ENCODE assay signal across 9 mouse cellular contexts in the genomic region with DNA sequence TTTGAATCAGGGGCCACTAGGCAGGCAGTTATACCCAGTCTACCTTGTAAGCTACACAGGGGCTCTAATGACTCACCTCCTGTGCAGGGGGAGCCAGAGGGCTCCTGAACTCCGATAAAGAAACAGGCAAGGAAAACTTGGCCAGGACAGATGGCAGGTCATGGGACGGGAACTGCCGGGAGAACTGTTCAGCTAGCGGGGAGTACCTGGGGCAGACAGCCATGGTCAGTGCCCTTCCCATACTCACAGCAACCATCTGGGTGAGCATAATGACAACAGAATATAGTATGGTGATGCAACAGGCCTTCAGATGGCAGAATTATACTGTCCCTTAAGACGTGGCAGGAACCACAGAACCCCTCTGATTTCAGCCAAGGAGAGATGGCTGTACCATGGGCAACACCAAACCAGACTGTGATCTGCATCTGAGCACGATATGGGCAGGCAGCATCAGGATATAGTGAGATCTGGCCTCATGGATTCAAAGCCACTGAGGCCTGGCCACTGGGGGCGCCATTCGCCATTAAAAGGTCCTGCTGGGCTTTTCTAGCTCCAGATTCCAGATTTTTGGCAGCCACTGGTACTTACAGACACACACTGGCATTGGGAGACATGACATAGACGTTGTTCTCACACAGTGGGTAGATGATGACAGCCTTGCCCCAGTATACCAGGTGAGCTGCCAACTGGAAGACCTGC. TPM values are rescaled to one million over a fixed set of nuclear protein-coding genes. Genes with fewer than 3 reads are reported as not detected.
A peak's percentile ranks its signal among the peaks of the same experiment; 100 is the strongest.
DNase-seq lines count a peak whose midpoint lies in the region; ATAC-seq and TF ChIP-seq lines count a peak whose summit lies in the region.
"Had no signal": no experiment of that assay in that cellular context is flagged by ENCODE, and none has a peak within 500 bp of the region (broad histone marks: within the 10 kb centered on the region; RNA-seq: fewer than 3 reads in every experiment).

No protein-coding gene starts in this region.

- no peak overlapping the region for H3K27ac ChIP-seq in intestine, embryonic 14.5 days (ENCODE audit: low read depth)
- no peak overlapping the region for H3K27ac ChIP-seq in intestine, embryonic 15.5 days
- H3K27ac ChIP-seq in forebrain, postnatal 0 days (ENCODE audit: low read depth, low read length), result peak overlapping the region; percentile 63; the same call in 1 of the 2 replicates
- no peak overlapping the region for H3K27ac ChIP-seq in limb, embryonic 13.5 days

- H3K4me3 ChIP-seq in intestine, embryonic 14.5 days (ENCODE audit: low read depth, low read length), result no peak overlapping the region
- no peak overlapping the region for H3K4me3 ChIP-seq in intestine, embryonic 15.5 days (replicated peaks)
- H3K4me3 ChIP-seq in E14TG2a.4 (replicated peaks; ENCODE audit: low read length), result no peak overlapping the region
- H3K4me3 ChIP-seq in forebrain, postnatal 0 days (ENCODE audit: low read depth, low read length), result no peak overlapping the region
- no peak overlapping the region for H3K4me3 ChIP-seq in limb, embryonic 13.5 days

- no peak for ATAC-seq in intestine, embryonic 14.5 days (replicated peaks; ENCODE audit: low FRiP score, low TSS enrichment, low read depth)
- no peak for ATAC-seq in intestine, embryonic 15.5 days
- 0 out of 2 replicates have a peak, but pooled peaks have one; percentile 12 for ATAC-seq in forebrain, postnatal 0 days
- ATAC-seq in limb, embryonic 13.5 days (ENCODE audit: low FRiP score, low read depth), result no peak
- no peak for ATAC-seq in inflammation-experienced regulatory T-cells, adult 6 months

- peaks cover 19% of the 10 kb centered on the region for H3K4me1 ChIP-seq in intestine, embryonic 14.5 days (replicated peaks; ENCODE audit: control insufficient read depth, insufficient read depth, low read length)
- H3K4me1 ChIP-seq in intestine, embryonic 15.5 days (replicated peaks), result peaks cover 22% of the 10 kb centered on the region
- H3K4me1 ChIP-seq in E14TG2a.4 (replicated peaks; ENCODE audit: low read depth, low read length), result peaks cover 13% of the 10 kb centered on the region
- H3K4me1 ChIP-seq in forebrain, postnatal 0 days (ENCODE audit: insufficient read depth), result peaks cover 9% of the 10 kb centered on the region
- peaks cover 16% of the 10 kb centered on the region for H3K4me1 ChIP-seq in limb, embryonic 13.5 days

- DNase-seq in intestine, embryonic 14.5 days (ENCODE audit: low spot score), result peak; percentile 78
- DNase-seq in cerebellum, adult 11-12 months, result peak; percentile 78
- DNase-seq in forebrain, postnatal 0 days, result peak; percentile 77
- peak; percentile 52 for DNase-seq in neural tube, embryonic 10.5 days (ENCODE audit: extremely low spot score, low spot score)

- H3K9me3 ChIP-seq in intestine, embryonic 14.5 days (ENCODE audit: control insufficient read depth, low read length), result no peaks in the 10 kb centered on the region
- no peaks in the 10 kb centered on the region for H3K9me3 ChIP-seq in intestine, embryonic 15.5 days
- no peaks in the 10 kb centered on the region for H3K9me3 ChIP-seq in E14TG2a.4 (ENCODE audit: low read length)
- no peaks in the 10 kb centered on the region for H3K9me3 ChIP-seq in forebrain, postnatal 0 days (ENCODE audit: low read length)
- H3K9me3 ChIP-seq in limb, embryonic 13.5 days, result no peaks in the 10 kb centered on the region

- TF ChIP-seq CTCF in E14TG2a.4 (conservative IDR thresholded peaks at IDR 0.05; ENCODE audit: low read length), result peak; percentile 80
- TF ChIP-seq CTCF in forebrain, postnatal 0 days (IDR thresholded peaks at IDR 0.05; ENCODE audit: low read depth), result peak; percentile 76

- H3K36me3 ChIP-seq in intestine, embryonic 14.5 days (ENCODE audit: control insufficient read depth, insufficient read depth, low read length), result peaks cover 67% of the 10 kb centered on the region
- H3K36me3 ChIP-seq in intestine, embryonic 15.5 days, result peaks cover 16% of the 10 kb centered on the region
- peaks cover 91% of the 10 kb centered on the region for H3K36me3 ChIP-seq in E14TG2a.4 (ENCODE audit: insufficient read depth, low read length)
- peaks cover 10% of the 10 kb centered on the region for H3K36me3 ChIP-seq in forebrain, postnatal 0 days (ENCODE audit: insufficient read depth)
- peaks cover 84% of the 10 kb centered on the region for H3K36me3 ChIP-seq in limb, embryonic 13.5 days

- H3K9ac ChIP-seq in intestine, embryonic 14.5 days (ENCODE audit: low read length), result no peak overlapping the region
- H3K9ac ChIP-seq in intestine, embryonic 15.5 days, result no peak overlapping the region
- peak overlapping the region; percentile 4; the same call in 1 of the 2 replicates for H3K9ac ChIP-seq in forebrain, postnatal 0 days
- H3K9ac ChIP-seq in limb, embryonic 13.5 days, result peak overlapping the region; percentile 40; the same call in 1 of the 2 replicates

- 66% methylated on average over 9 of the region's 9 CpGs for WGBS in intestine, embryonic 14.5 days
- 62% methylated on average over 9 of the region's 9 CpGs for WGBS in intestine, embryonic 15.5 days
- WGBS in forebrain, postnatal 0 days, result 41% methylated on average over 9 of the region's 9 CpGs
- 63% methylated on average over 9 of the region's 9 CpGs for WGBS in limb, embryonic 13.5 days

- H3K27me3 ChIP-seq in intestine, embryonic 14.5 days (replicated peaks; ENCODE audit: control insufficient read depth, insufficient read depth, low read length), result no peaks in the 10 kb centered on the region
- no peaks in the 10 kb centered on the region for H3K27me3 ChIP-seq in intestine, embryonic 15.5 days (replicated peaks)
- no peaks in the 10 kb centered on the region for H3K27me3 ChIP-seq in E14TG2a.4 (ENCODE audit: insufficient read depth, low read length)
- H3K27me3 ChIP-seq in forebrain, postnatal 0 days (ENCODE audit: insufficient read depth, low read length), result no peaks in the 10 kb centered on the region
- no peaks in the 10 kb centered on the region for H3K27me3 ChIP-seq in limb, embryonic 13.5 days

- H3K4me2 ChIP-seq in intestine, embryonic 14.5 days (ENCODE audit: low read length), result no peak overlapping the region
- no peak overlapping the region for H3K4me2 ChIP-seq in intestine, embryonic 15.5 days (replicated peaks)
- H3K4me2 ChIP-seq in forebrain, postnatal 0 days (ENCODE audit: low read depth), result no peak overlapping the region
- no peak overlapping the region for H3K4me2 ChIP-seq in limb, embryonic 13.5 days (replicated peaks)

RNA-seq across cellular contexts. Expression of a gene that starts 10.6 kb away (rescaled TPM):
- polyA plus RNA-seq in intestine, embryonic 14.5 days (2014; fragmentation: Nextera tagmentation; extraction: Ambion mirVana), result 36.2 and 39.3 TPM in 2 replicates
- 30.8 and 36.6 TPM in 2 replicates for polyA plus RNA-seq in intestine, embryonic 15.5 days (2015; fragmentation: Nextera tagmentation; extraction: Ambion mirVana)
- total RNA-seq in forebrain, postnatal 0 days (2014; rRNA removed), result 28.4 and 29.7 TPM in 2 replicates
- polyA plus RNA-seq in forebrain, postnatal 0 days (2015; fragmentation: Nextera tagmentation; extraction: Ambion mirVana), result 26.4 and 31.0 TPM in 2 replicates
- polyA plus RNA-seq in limb, embryonic 13.5 days (2015; fragmentation: Nextera tagmentation; extraction: Ambion mirVana), result 42.7 and 43.5 TPM in 2 replicates
- 10 to 100 TPM; 26.3 to 35.5 (median 32.8) TPM for polyA plus RNA-seq in inflammation-experienced regulatory T-cells, adult 6 months (2017; shearing (Covaris generic))

RNA-seq across cellular contexts. Expression of a gene that starts 14.8 kb away (rescaled TPM):
- polyA plus RNA-seq in intestine, embryonic 14.5 days (2014; fragmentation: Nextera tagmentation; extraction: Ambion mirVana), result 45.6 and 57.9 TPM in 2 replicates
- 52.8 and 53.5 TPM in 2 replicates for polyA plus RNA-seq in intestine, embryonic 15.5 days (2015; fragmentation: Nextera tagmentation; extraction: Ambion mirVana)
- 16.3 and 23.2 TPM in 2 replicates for total RNA-seq in forebrain, postnatal 0 days (2014; rRNA removed)
- polyA plus RNA-seq in forebrain, postnatal 0 days (2015; fragmentation: Nextera tagmentation; extraction: Ambion mirVana), result 14.7 and 17.9 TPM in 2 replicates
- 59.3 and 63.4 TPM in 2 replicates for polyA plus RNA-seq in limb, embryonic 13.5 days (2015; fragmentation: Nextera tagmentation; extraction: Ambion mirVana)
- polyA plus RNA-seq in inflammation-experienced regulatory T-cells, adult 6 months (2017; shearing (Covaris generic)), result under 1 TPM in 1 of 3 experiments, not detected in 2; 0.70 TPM

RNA-seq across cellular contexts. Expression of a gene that starts 30.6 kb away (rescaled TPM):
- 28.0 and 29.5 TPM in 2 replicates for polyA plus RNA-seq in intestine, embryonic 14.5 days (2014; fragmentation: Nextera tagmentation; extraction: Ambion mirVana)
- 29.4 and 33.6 TPM in 2 replicates for polyA plus RNA-seq in intestine, embryonic 15.5 days (2015; fragmentation: Nextera tagmentation; extraction: Ambion mirVana)
- total RNA-seq in forebrain, postnatal 0 days (2014; rRNA removed), result 34.6 and 51.9 TPM in 2 replicates
- 32.0 and 38.1 TPM in 2 replicates for polyA plus RNA-seq in forebrain, postnatal 0 days (2015; fragmentation: Nextera tagmentation; extraction: Ambion mirVana)
- 46.0 and 47.0 TPM in 2 replicates for polyA plus RNA-seq in limb, embryonic 13.5 days (2015; fragmentation: Nextera tagmentation; extraction: Ambion mirVana)
- polyA plus RNA-seq in inflammation-experienced regulatory T-cells, adult 6 months (2017; shearing (Covaris generic)), result 10 to 100 TPM; 27.3 to 55.0 (median 45.7) TPM

RNA-seq across cellular contexts. Expression of a gene that starts 31.6 kb away (rescaled TPM):
- polyA plus RNA-seq in intestine, embryonic 14.5 days (2014; fragmentation: Nextera tagmentation; extraction: Ambion mirVana), result 58.0 and 60.7 TPM in 2 replicates
- polyA plus RNA-seq in intestine, embryonic 15.5 days (2015; fragmentation: Nextera tagmentation; extraction: Ambion mirVana), result 45.1 and 49.1 TPM in 2 replicates
- total RNA-seq in forebrain, postnatal 0 days (2014; rRNA removed), result 15.2 and 34.0 TPM in 2 replicates
- polyA plus RNA-seq in forebrain, postnatal 0 days (2015; fragmentation: Nextera tagmentation; extraction: Ambion mirVana), result 50.4 and 58.0 TPM in 2 replicates
- polyA plus RNA-seq in limb, embryonic 13.5 days (2015; fragmentation: Nextera tagmentation; extraction: Ambion mirVana), result 58.7 and 66.4 TPM in 2 replicates
- polyA plus RNA-seq in inflammation-experienced regulatory T-cells, adult 6 months (2017; shearing (Covaris generic)), result 10 to 100 TPM; 52.9 to 74.7 (median 56.9) TPM

RNA-seq across cellular contexts. Expression of a gene that starts 36.8 kb away (rescaled TPM):
- not detected in 2 replicates for polyA plus RNA-seq in intestine, embryonic 14.5 days (2014; fragmentation: Nextera tagmentation; extraction: Ambion mirVana)
- 0.09 and 0.11 TPM in 2 replicates for polyA plus RNA-seq in intestine, embryonic 15.5 days (2015; fragmentation: Nextera tagmentation; extraction: Ambion mirVana)
- total RNA-seq in forebrain, postnatal 0 days (2014; rRNA removed), result not detected in 2 replicates
- polyA plus RNA-seq in forebrain, postnatal 0 days (2015; fragmentation: Nextera tagmentation; extraction: Ambion mirVana), result not detected in 2 replicates
- 0.14 and 0.50 TPM in 2 replicates for polyA plus RNA-seq in limb, embryonic 13.5 days (2015; fragmentation: Nextera tagmentation; extraction: Ambion mirVana)
- polyA plus RNA-seq in inflammation-experienced regulatory T-cells, adult 6 months (2017; shearing (Covaris generic)), result 1 to 10 TPM; 2.8 to 5.4 (median 4.9) TPM
- total RNA-seq: left cerebral cortex, postnatal 10 days had no signal

Comparison
In these comparisons a context has a peak if more than half of its experiments do, and no peak if none do; other contexts are left out.
1. H3K9ac ChIP-seq: peak in forebrain, postnatal 0 days (single experiment) and limb, embryonic 13.5 days (single experiment); none in intestine, embryonic 14.5 days (single experiment) and intestine, embryonic 15.5 days (single experiment).
2. Peak in every context shown above with its lines, with median percentiles within 50 percentile points of each other: DNase-seq.